Mouse (Mus musculus) heart, embryonic 16.5 days (tissue): ENCODE measurements around the gene Efcab14. TPM values are rescaled to one million over a fixed set of nuclear protein-coding genes. Genes with fewer than 3 reads are reported as not detected.

Experiments
- ATAC-seq: fragments of 200-750 bp; cut with Nextera tagmentation; replicated peaks from 2 replicates; pipeline ENCODE4 v1.8.0; 2017; ENCODE audit warnings: moderate number of reproducible peaks; ENCODE audit not compliant: insufficient read depth, low FRiP score; ENCODE audit errors: extremely low read depth
- H3K27ac ChIP-seq: fragments of 300-500 bp; sonication (generic); 2 replicates; pipeline ENCODE4 v1.5.1; 2014; ENCODE audit warnings: mild to moderate bottlenecking, low read length, control low read depth, moderate library complexity
- H3K27me3 ChIP-seq: fragments of 300-500 bp; sonication (generic); 2 replicates; pipeline ENCODE4 v1.6.1; 2014; ENCODE audit warnings: low read length, mixed read lengths; ENCODE audit not compliant: control insufficient read depth, insufficient read depth
- H3K36me3 ChIP-seq: fragments of 300-500 bp; sonication (generic); 2 replicates; pipeline ENCODE4 v1.6.1; 2014; ENCODE audit not compliant: control insufficient read depth, insufficient read depth
- H3K4me1 ChIP-seq: fragments of 300-500 bp; sonication (generic); 2 replicates; pipeline ENCODE4 v1.6.1; 2014; ENCODE audit warnings: low read length, mixed read lengths; ENCODE audit not compliant: control insufficient read depth, insufficient read depth
- H3K4me2 ChIP-seq: fragments of 300-500 bp; sonication (generic); 2 replicates; pipeline ENCODE4 v1.6.1; 2014; ENCODE audit warnings: low read depth, mild to moderate bottlenecking, control low read depth, low read length
- H3K4me3 ChIP-seq: fragments of 300-500 bp; sonication (generic); 2 replicates; pipeline ENCODE4 v1.5.1; 2014; ENCODE audit warnings: mild to moderate bottlenecking, control low read depth, low read length
- H3K9ac ChIP-seq: fragments of 300-500 bp; sonication (generic); 2 replicates; pipeline ENCODE4 v1.6.1; 2014; ENCODE audit warnings: low read length, control low read depth
- H3K9me3 ChIP-seq: fragments of 300-500 bp; sonication (generic); replicated peaks from 2 replicates; pipeline ENCODE4 v1.6.1; 2016; ENCODE audit warnings: low read length; ENCODE audit not compliant: control insufficient read depth
- WGBS: fragments of 180-500 bp; shearing (Covaris S2); extraction: QIAGEN DNeasy Blood & Tissue Kit; methylation state at CpG from one replicate; pipeline ENCODE4 v1.1.7; 2014; 5-methylcytosine and 5-hydroxymethylcytosine counted together
- polyA plus RNA-seq: library from polyadenylated mRNA; unstranded; fragments of >200 nt; fragmentation: Nextera tagmentation; extraction: Ambion mirVana; gene quantifications from 2 replicates; pipeline ENCODE4 v1.2.1, GENCODE M21; 2015

The Efcab14 gene
- polyA plus RNA-seq: 23.6 and 25.1 TPM in 2 replicates

DNA sequence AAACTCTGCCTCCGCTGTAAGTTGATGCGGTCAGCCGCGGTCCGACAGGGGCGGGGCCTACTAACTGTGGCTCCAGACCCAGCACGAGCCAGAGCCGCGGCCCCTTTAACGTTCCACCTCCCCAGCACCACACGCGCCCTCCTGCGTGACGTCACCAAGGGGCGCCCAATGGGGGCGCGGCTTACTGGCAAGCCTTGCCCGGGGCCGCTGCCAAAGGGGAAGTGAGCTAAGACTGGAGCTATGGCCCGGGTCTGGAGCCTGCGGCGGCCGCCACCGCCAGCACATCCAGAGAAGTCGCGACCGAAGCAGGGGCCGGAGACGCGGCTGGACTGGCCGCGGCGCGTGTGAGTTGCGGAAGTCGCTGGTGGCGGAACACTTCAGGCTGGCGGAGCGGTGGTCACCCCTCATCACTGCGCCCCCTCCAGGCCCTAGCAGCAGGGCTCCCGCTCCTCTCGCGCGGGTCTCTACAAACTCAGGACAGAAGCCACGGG is at the start of gene Efcab14:
Gene Efcab14, plus strand, starts transcription at position 194 of the 491 bp plus-strand sequence.
- peak within 1 kb of the TSS; percentile 84 for H3K9ac ChIP-seq
- H3K4me3 ChIP-seq: peak within 1 kb of the TSS; percentile 88
- peaks cover 13% of the 10 kb centered on the region for H3K36me3 ChIP-seq
- peaks cover 4% of the 10 kb centered on the region; the same call in 1 of the 2 replicates for H3K27me3 ChIP-seq
- peak within 1 kb of the TSS; percentile 91 for H3K27ac ChIP-seq
- H3K9me3 ChIP-seq: no peaks in the 10 kb centered on the region
- H3K4me2 ChIP-seq: peak within 1 kb of the TSS; percentile 90
- peaks cover 14% of the 10 kb centered on the region for H3K4me1 ChIP-seq
- WGBS: under 1% methylated on average over 45 of the region's 45 CpGs
- peak; percentile 100 for ATAC-seq

- no peak overlapping the region for H3K4me2 ChIP-seq
- H3K27me3 ChIP-seq: no peaks in the 10 kb centered on the region
- no peak overlapping the region for H3K9ac ChIP-seq
- ATAC-seq: no peak
- no peaks in the 10 kb centered on the region for H3K4me1 ChIP-seq
- no peak overlapping the region for H3K4me3 ChIP-seq
- no peak overlapping the region for H3K27ac ChIP-seq
- H3K36me3 ChIP-seq: no peaks in the 10 kb centered on the region
- 71% methylated on average over 3 of the region's 3 CpGs for WGBS
- H3K9me3 ChIP-seq: no peaks in the 10 kb centered on the region
Observed at GRCm38 (mm10) chr4:115701468-115701867, 36.1 kb upstream of the Efcab14 start.

DNA sequence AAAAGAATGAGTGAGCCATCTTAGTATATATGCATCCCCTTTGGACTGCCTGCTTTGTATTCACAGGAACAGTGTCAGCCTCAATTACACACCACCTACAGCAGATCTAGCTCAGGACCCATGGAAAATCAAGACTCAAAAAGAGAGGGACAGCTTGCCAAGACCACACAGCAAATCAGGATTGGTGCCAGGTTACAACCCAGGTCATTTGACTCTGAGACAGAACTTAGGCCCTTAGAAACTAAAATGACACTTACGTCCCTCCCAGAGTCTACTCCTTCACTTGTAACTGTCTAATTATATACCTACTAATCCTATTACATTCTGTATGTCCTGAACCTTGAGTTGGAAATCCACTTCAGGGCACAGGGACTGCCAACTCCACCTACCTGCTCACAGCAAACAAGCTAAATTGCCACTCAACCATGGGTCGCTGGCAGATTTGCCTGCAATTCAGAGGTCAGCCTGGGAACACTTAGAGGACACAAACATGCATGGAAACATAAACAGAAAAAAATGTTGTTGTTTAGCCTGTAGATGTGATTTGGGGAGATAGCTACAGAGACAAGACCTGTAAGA is 33.5 kb upstream of the Efcab14 start:
- no peaks in the 10 kb centered on the region for H3K4me1 ChIP-seq
- H3K36me3 ChIP-seq: no peaks in the 10 kb centered on the region
- no peak overlapping the region for H3K4me2 ChIP-seq
- no peak overlapping the region for H3K27ac ChIP-seq
- no peaks in the 10 kb centered on the region for H3K9me3 ChIP-seq
- no peak for ATAC-seq
- no peak overlapping the region for H3K9ac ChIP-seq
- 83% methylated on average over 2 of the region's 2 CpGs for WGBS
- H3K27me3 ChIP-seq: no peaks in the 10 kb centered on the region
- no peak overlapping the region for H3K4me3 ChIP-seq

DNA sequence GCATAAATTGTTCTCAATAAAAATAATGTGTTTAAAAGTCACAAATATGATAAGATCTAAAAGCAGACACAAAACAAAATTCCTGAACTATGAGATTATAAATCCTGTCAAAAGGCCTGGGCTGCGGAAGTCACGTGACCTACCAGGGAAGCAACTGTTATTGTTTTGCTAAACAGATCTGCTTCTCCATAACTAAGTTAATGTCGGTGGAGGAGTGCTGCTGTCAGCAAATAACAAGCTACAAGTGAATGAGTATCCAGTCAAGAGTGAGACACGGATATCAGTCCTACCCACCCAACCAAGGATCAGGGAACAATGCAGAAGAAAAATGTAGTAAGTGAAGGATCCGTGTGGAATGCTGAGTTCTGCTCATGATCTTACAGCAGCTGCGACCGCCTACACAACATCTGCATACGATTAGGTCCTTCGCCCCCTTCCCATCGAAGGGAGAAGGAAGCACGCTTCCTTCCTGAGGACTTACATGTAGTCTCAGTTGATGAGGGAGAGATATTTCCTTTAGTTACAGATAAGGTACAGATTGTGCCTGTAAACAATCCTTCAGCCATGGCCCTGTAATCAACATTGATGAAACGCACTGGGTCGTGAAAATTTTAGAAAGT is 28.5 kb upstream of the Efcab14 start:
- no peak overlapping the region for H3K4me2 ChIP-seq

DNA sequence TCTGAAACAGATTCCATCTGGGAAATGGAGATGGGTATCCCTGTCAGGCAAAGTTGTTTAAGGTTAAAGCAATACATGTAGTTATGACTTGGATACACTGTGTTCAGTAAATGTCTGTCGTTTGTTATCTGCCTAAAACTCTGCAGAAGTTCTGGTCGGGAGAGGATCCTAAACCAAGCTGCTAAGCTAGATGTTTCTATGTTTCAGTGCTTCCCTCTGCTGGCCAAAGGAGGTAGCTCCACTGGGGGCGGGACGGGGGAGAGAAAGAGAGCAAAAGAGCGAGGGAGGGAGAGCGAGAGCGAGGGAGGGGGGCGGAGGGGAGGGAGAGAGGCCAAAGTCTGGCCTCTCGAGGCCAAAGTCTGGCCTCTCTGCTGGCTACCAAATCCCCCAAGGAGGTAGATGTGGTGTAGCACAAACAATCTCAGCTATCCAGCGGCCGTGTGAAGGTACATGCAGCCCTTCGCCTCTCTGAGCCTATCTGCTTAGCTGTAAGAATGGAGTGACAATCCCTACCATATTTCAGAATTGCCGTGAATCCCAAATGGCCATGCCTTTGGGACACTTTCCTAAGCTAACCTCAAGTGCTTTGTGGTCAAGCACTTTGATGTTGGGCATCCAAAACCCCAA is 27.6 kb upstream of the Efcab14 start:
- Histone ChIP-seq H3K9ac (no peak overlapping the region), H3K27ac (peak overlapping the region; percentile 11), H3K4me3 (no peak overlapping the region), H3K36me3 (no peaks in the 10 kb centered on the region), H3K4me2 (peak overlapping the region; percentile 50), H3K4me1 (no peaks in the 10 kb centered on the region), H3K9me3 (no peaks in the 10 kb centered on the region), H3K27me3 (no peaks in the 10 kb centered on the region)
- ATAC-seq: peak; percentile 75
- WGBS: 11% methylated on average over 12 of the region's 13 CpGs

More for the DNA sequence above, 28.5 kb upstream of the Efcab14 start:
- Histone ChIP-seq H3K27me3 (no peaks in the 10 kb centered on the region), H3K9ac (no peak overlapping the region), H3K27ac (peak overlapping the region; percentile 11), H3K4me1 (no peaks in the 10 kb centered on the region), H3K4me3 (no peak overlapping the region), H3K9me3 (no peaks in the 10 kb centered on the region), H3K36me3 (no peaks in the 10 kb centered on the region)
- peak; percentile 60 for ATAC-seq
- WGBS: 52% methylated on average over 13 of the region's 13 CpGs

GRCm38 (mm10) chr4:115728721-115729120 is 8.8 kb upstream of the Efcab14 start:
- H3K27me3 ChIP-seq: no peaks in the 10 kb centered on the region
- no peak overlapping the region for H3K9ac ChIP-seq
- H3K4me1 ChIP-seq: peaks cover 2% of the 10 kb centered on the region; the same call in 1 of the 2 replicates
- H3K27ac ChIP-seq: no peak overlapping the region
- ATAC-seq: no peak
- WGBS: 12% methylated on average over 5 of the region's 5 CpGs
- H3K9me3 ChIP-seq: no peaks in the 10 kb centered on the region
- H3K4me3 ChIP-seq: no peak overlapping the region
- H3K36me3 ChIP-seq: no peaks in the 10 kb centered on the region
- no peak overlapping the region for H3K4me2 ChIP-seq

DNA sequence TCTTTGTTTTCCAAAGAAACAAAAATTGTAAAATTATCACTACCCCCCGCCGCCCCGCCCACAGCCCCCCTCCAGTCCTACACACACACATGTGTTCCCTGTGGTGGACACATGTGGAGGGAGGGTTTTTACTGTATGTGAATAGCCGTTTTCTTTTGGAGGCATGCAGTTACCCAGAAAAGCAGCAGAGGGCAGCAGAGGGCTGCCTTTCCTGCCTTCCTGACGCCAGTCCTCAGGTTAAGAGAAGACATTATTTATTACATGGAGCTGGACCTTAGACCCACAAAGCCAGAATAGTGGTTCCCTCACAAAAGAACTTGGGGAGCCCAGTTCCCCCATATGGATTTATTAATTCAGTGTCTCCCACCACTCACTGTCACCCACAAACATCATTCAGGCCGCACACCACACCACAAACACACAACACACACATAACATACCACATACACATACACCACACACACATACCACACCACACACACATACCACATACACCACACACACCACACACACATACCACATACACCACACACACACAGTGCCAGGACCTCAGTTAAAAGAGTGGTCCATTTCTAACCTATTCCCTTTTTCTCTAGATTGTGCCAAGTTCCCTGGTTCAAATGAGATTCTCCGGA is 5.8 kb upstream of the Efcab14 start:
- WGBS: 17% methylated on average over 7 of the region's 7 CpGs
- no peak overlapping the region for H3K9ac ChIP-seq
- peak; percentile 63 for ATAC-seq

DNA sequence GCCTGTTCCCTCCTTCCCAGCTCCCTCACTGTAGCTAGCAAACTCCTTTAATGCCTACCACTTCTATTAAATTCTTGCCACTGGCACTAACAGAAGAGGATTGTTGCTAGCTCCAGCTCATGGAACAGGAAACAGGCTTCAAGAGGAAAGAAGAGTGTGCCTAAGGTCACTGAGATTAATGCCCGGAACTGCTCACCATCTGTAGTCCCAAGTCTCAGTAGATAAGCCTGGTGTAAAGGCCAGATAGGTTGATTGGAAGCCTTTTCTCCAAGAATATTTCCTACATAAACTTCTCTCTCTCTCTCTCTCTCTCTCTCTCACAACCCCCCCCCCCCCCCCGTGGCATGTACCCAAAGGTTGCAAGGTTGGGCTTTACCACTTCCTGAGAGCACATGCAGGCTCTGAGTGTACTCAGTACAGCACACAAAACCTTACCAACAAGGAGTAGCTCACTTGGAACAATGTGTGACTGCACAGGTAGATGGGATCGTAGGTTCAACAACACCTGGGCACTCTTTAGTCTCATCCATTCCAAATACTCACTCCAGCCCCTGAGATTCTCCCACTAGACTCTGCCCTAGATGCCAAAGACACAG is 5.2 kb upstream of the Efcab14 start:
- Histone ChIP-seq H3K27ac (no peak overlapping the region), H3K27me3 (peaks cover 4% of the 10 kb centered on the region; the same call in 1 of the 2 replicates), H3K9ac (no peak overlapping the region), H3K36me3 (no peaks in the 10 kb centered on the region), H3K4me1 (peaks cover 2% of the 10 kb centered on the region; the same call in 1 of the 2 replicates), H3K4me2 (no peak overlapping the region), H3K4me3 (no peak overlapping the region), H3K9me3 (no peaks in the 10 kb centered on the region)
- ATAC-seq: no peak
- 44% methylated on average over 3 of the region's 3 CpGs for WGBS

More for the DNA sequence above, 5.8 kb upstream of the Efcab14 start:
- H3K9me3 ChIP-seq: no peaks in the 10 kb centered on the region
- no peaks in the 10 kb centered on the region for H3K36me3 ChIP-seq
- H3K4me3 ChIP-seq: no peak overlapping the region
- no peak overlapping the region for H3K27ac ChIP-seq
- peaks cover 4% of the 10 kb centered on the region; the same call in 1 of the 2 replicates for H3K27me3 ChIP-seq
- H3K4me1 ChIP-seq: peaks cover 2% of the 10 kb centered on the region; the same call in 1 of the 2 replicates
- no peak overlapping the region for H3K4me2 ChIP-seq
